Mouse (Mus musculus) E14TG2a.4 (cell line): ENCODE data around the gene Runx2.

ENCODE experiments used
- CTCF ChIP-seq: conservative IDR thresholded peaks from 2 replicates; pipeline ENCODE4 v1.5.1; 2014; ENCODE audit warnings: low read length
- NANOG ChIP-seq: IDR thresholded peaks from 2 replicates; pipeline ENCODE4 v1.6.1; 2014; ENCODE audit warnings: borderline replicate concordance, low read length, mixed read lengths
- POU5F1 ChIP-seq: IDR thresholded peaks from 2 replicates; pipeline ENCODE4 v1.6.1; 2014; ENCODE audit warnings: low read length, borderline replicate concordance

- TF ChIP-seq CTCF (no peak), POU5F1 (no peak), NANOG (no peak)
Measured at GRCm38 (mm10) chr17:44479918-44480317, 334.7 kb downstream of the Runx2 start.
